Mouse (Mus musculus): ENCODE results near the gene Mybphl.

- TF ChIP-seq CTCF (IDR thresholded peaks at IDR 0.05; ENCODE audit: low read depth) (no peak), EP300 (optimal IDR thresholded peaks at IDR 0.05) (peak; percentile 10)
These were observed 59.4 kb downstream of the Mybphl start for GRCm38 (mm10) chr3:108423844-108424801.

All from stomach, postnatal 0 days (tissue).